Mouse (Mus musculus) bone marrow macrophage, adult 2 months (primary cell): ENCODE results near the gene Npas3.

Experiments
- CTCF ChIP-seq: IDR thresholded peaks from 2 replicates; pipeline ENCODE4 v1.5.1; 2012; ENCODE audit warnings: low read depth, mild to moderate bottlenecking, low read length, moderate library complexity
- POLR2A ChIP-seq: IDR thresholded peaks from 2 replicates; pipeline ENCODE4 v1.6.1; 2012; ENCODE audit warnings: mild to moderate bottlenecking, low read depth, low read length, borderline replicate concordance

DNA sequence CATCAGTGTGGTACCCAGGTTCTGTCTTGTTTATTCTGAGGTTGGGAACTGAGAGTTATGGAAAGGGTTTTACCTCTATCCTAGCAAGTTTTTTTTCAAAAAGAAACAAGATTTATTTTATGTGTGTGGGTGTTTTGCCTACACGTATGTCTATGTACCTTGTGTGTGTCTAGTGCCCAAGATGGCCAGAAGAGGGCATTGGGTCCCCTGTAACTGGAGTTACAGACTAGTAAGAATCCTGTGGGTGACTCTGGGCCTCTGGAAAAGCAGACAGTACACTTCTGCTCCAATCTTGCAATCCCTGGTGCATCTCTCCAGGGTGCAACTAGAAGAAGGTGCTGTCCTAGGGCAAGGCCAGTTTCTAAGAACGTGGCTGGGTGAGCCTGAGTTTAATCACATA is 848.0 kb downstream of the Npas3 start:
- TF ChIP-seq CTCF, result no peak
- no peak for TF ChIP-seq POLR2A
